Mouse (Mus musculus): Measurements from ENCODE around the gene Copa. TPM values are rescaled to one million over a fixed set of nuclear protein-coding genes. Genes with fewer than 3 reads are reported as not detected.

The Copa gene
- polyA plus RNA-seq, 1 experiment from 2014 or later: 161 TPM

GRCm38 (mm10) chr1:172071556-172071955 lies 10.8 kb upstream of the Copa start:
- no peaks in the 10 kb centered on the region for H3K9me3 ChIP-seq (ENCODE audit: control insufficient read depth, low read length)
- H3K4me3 ChIP-seq (replicated peaks; ENCODE audit: low read length): no peak overlapping the region
- 40% methylated on average over 4 of the region's 4 CpGs for WGBS
- no peak overlapping the region for H3K9ac ChIP-seq
- no peaks in the 10 kb centered on the region for H3K27me3 ChIP-seq (ENCODE audit: control insufficient read depth, insufficient read depth, low read length)
- no peak overlapping the region for H3K27ac ChIP-seq
- H3K36me3 ChIP-seq (replicated peaks; ENCODE audit: control insufficient read depth, insufficient read depth): peaks cover 99% of the 10 kb centered on the region
- ATAC-seq (ENCODE audit: low FRiP score): no peak
- H3K4me1 ChIP-seq (replicated peaks; ENCODE audit: control insufficient read depth, insufficient read depth, low read length): no peaks in the 10 kb centered on the region
- no peak for DNase-seq (ENCODE audit: low spot score)
- no peak overlapping the region for H3K4me2 ChIP-seq (replicated peaks)

DNA sequence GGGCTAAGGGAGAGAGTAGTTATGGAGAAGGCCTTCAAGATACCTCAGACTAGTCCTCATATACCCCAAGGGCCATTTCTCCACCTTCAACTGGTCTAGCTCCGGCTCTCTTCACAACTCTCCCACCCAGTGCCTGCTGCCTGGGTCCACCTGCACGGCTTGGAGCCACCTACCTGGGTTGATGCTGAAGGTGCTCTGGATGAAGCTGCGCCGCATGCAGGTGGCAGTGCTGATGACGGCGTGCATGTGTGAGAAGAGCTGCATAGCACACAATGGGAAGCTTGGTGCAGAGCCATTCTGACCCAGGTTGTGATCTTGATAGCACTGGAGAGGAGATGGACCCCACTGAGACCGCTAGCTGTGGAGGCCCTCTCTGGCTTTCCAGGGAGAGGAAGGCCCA lies 9.7 kb upstream of the Copa start:
- no peak for ATAC-seq (ENCODE audit: low FRiP score)
- Histone ChIP-seq H3K4me1 (replicated peaks; ENCODE audit: control insufficient read depth, insufficient read depth, low read length) (no peaks in the 10 kb centered on the region), H3K9ac (no peak overlapping the region), H3K27ac (no peak overlapping the region), H3K4me3 (replicated peaks; ENCODE audit: low read length) (no peak overlapping the region), H3K9me3 (ENCODE audit: control insufficient read depth, low read length) (no peaks in the 10 kb centered on the region), H3K36me3 (replicated peaks; ENCODE audit: control insufficient read depth, insufficient read depth) (peaks cover 99% of the 10 kb centered on the region), H3K4me2 (replicated peaks) (no peak overlapping the region), H3K27me3 (ENCODE audit: control insufficient read depth, insufficient read depth, low read length) (no peaks in the 10 kb centered on the region)
- WGBS: 97% methylated on average over 7 of the region's 7 CpGs
- no peak for DNase-seq (ENCODE audit: low spot score)

DNA sequence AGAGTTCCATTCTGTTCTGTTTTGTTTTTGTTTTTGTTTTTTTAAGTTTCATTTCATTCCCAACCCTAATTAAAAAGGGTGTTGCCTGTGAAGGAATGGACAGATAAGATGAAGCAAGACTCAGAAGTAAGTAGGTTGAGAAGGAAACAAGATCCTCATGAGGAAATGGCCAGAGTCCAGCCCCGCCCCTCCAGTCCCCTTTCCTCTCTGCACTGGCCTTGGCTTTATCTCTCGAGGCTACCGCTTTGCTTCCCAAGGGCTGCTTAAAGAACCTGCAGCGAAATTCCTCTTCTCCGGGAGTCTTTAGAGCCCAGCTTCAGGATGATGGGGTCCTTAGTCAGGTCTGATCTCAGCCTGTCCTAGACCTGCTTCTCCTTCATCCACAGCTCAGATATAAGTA lies 4.3 kb upstream of the Copa start:
- no peaks in the 10 kb centered on the region for H3K27me3 ChIP-seq (ENCODE audit: control insufficient read depth, insufficient read depth, low read length)
- no peak overlapping the region for H3K9ac ChIP-seq
- H3K36me3 ChIP-seq (replicated peaks; ENCODE audit: control insufficient read depth, insufficient read depth): peaks cover 69% of the 10 kb centered on the region
- peaks cover 8% of the 10 kb centered on the region for H3K4me1 ChIP-seq (replicated peaks; ENCODE audit: control insufficient read depth, insufficient read depth, low read length)
- H3K9me3 ChIP-seq (ENCODE audit: control insufficient read depth, low read length): no peaks in the 10 kb centered on the region
- H3K4me2 ChIP-seq (replicated peaks): no peak overlapping the region
- 80% methylated on average over 5 of the region's 5 CpGs for WGBS
- DNase-seq (ENCODE audit: low spot score) (no peak), ATAC-seq (ENCODE audit: low FRiP score) (no peak)
- H3K27ac ChIP-seq: no peak overlapping the region
- H3K4me3 ChIP-seq (replicated peaks; ENCODE audit: low read length): no peak overlapping the region

DNA sequence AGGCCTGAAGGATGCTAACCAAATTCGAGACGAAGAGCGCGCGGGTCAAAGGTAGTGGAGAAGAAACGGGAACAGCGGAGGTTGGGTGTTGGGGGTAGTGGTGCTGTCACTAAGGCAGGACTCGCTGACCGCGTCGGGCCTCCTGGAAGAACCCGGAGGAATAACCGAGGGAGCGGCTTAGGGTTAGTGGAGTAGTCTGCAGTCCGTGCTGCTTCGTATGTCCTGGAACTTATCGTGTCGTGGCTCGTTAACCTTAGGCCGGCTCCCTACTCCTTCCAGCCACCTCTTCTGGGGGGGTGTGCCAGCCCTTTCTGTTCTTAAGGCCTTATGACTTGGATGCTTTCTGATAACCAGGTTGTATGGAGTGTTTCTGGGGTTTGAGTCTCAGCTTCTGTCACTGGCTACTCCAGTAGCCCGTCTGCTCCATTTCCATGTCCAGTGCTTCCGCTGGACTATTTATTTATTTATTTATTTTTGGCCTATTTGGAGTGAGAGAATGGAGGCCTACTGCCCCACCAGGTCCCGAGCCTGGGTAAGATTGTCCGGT lies 643 bp downstream of the Copa start:
- Histone ChIP-seq H3K4me1 (replicated peaks; ENCODE audit: control insufficient read depth, insufficient read depth, low read length) (peaks cover 22% of the 10 kb centered on the region), H3K9me3 (ENCODE audit: control insufficient read depth, low read length) (no peaks in the 10 kb centered on the region), H3K9ac (peak overlapping the region; percentile 89), H3K27ac (peak overlapping the region; percentile 50; the same call in 1 of the 2 replicates), H3K4me3 (replicated peaks; ENCODE audit: low read length) (peak overlapping the region; percentile 74), H3K27me3 (ENCODE audit: control insufficient read depth, insufficient read depth, low read length) (no peaks in the 10 kb centered on the region), H3K4me2 (replicated peaks) (peak overlapping the region; percentile 79), H3K36me3 (replicated peaks; ENCODE audit: control insufficient read depth, insufficient read depth) (peaks cover 22% of the 10 kb centered on the region)
- WGBS: 3% methylated on average over 22 of the region's 24 CpGs
- DNase-seq (ENCODE audit: low spot score) (no peak), ATAC-seq (ENCODE audit: low FRiP score) (no peak)

DNA sequence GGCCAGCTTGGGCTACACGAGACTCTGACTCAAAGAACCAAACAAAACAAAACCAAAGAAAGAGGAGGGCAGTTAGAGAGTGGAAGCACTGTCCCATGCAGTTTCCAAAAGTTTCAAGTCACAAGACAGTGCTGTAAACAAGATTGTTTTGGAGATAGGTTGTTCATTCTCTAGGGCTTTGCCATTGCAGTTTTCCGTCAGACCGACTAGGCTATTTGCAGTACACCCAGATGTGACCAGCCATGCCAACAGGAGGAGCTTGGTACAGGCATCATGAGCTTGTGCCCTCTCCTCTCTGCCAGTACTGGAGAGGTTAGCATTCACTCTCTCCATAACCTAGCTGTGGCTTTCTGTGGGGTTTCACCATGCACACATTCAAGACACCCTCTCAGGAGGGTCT lies 11.2 kb downstream of the Copa start:
- Histone ChIP-seq H3K4me1 (replicated peaks; ENCODE audit: control insufficient read depth, insufficient read depth, low read length) (no peaks in the 10 kb centered on the region), H3K9ac (no peak overlapping the region), H3K4me3 (replicated peaks; ENCODE audit: low read length) (no peak overlapping the region), H3K9me3 (ENCODE audit: control insufficient read depth, low read length) (no peaks in the 10 kb centered on the region), H3K27me3 (ENCODE audit: control insufficient read depth, insufficient read depth, low read length) (no peaks in the 10 kb centered on the region), H3K4me2 (replicated peaks) (no peak overlapping the region), H3K36me3 (replicated peaks; ENCODE audit: control insufficient read depth, insufficient read depth) (peaks cover 88% of the 10 kb centered on the region), H3K27ac (no peak overlapping the region)
- ATAC-seq (ENCODE audit: low FRiP score): no peak
- 56% methylated on average over 3 of the region's 3 CpGs for WGBS
- DNase-seq (ENCODE audit: low spot score): no peak

DNA sequence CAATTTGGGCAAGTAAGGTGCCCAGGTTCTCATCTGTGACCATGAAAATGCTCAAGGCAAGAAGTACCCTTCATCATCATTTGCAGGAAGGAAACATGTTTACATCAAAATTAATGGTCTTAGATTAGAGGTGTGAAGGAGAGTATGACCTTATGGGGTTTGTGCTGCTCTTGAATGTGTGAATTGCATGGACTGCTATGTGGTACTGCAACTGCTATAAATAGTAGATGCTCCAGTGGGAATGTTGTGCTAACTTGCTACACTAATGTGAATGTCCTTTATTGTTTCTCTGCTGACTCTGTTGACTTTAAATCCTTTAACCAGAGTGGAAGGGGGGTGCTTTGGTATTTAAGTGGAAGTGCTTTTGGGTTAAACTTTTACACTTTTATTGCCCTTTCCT lies 12.0 kb downstream of the Copa start:
- Histone ChIP-seq H3K27ac (no peak overlapping the region), H3K4me2 (replicated peaks) (no peak overlapping the region), H3K4me1 (replicated peaks; ENCODE audit: control insufficient read depth, insufficient read depth, low read length) (no peaks in the 10 kb centered on the region), H3K9me3 (ENCODE audit: control insufficient read depth, low read length) (no peaks in the 10 kb centered on the region), H3K36me3 (replicated peaks; ENCODE audit: control insufficient read depth, insufficient read depth) (peaks cover 85% of the 10 kb centered on the region), H3K4me3 (replicated peaks; ENCODE audit: low read length) (no peak overlapping the region), H3K9ac (no peak overlapping the region), H3K27me3 (ENCODE audit: control insufficient read depth, insufficient read depth, low read length) (no peaks in the 10 kb centered on the region)
- ATAC-seq (ENCODE audit: low FRiP score) (no peak), DNase-seq (ENCODE audit: low spot score) (no peak)

GRCm38 (mm10) chr1:172095202-172095601 lies 12.9 kb downstream of the Copa start:
- DNase-seq (ENCODE audit: low spot score): no peak
- no peak for ATAC-seq (ENCODE audit: low FRiP score)
- Histone ChIP-seq H3K4me3 (replicated peaks; ENCODE audit: low read length) (no peak overlapping the region), H3K4me2 (replicated peaks) (no peak overlapping the region), H3K27ac (0 out of 2 replicates have a peak overlapping the region, but pooled peaks have one; percentile 1), H3K36me3 (replicated peaks; ENCODE audit: control insufficient read depth, insufficient read depth) (peaks cover 85% of the 10 kb centered on the region), H3K9me3 (ENCODE audit: control insufficient read depth, low read length) (no peaks in the 10 kb centered on the region), H3K9ac (no peak overlapping the region; the same call in 1 of the 2 replicates), H3K27me3 (ENCODE audit: control insufficient read depth, insufficient read depth, low read length) (no peaks in the 10 kb centered on the region), H3K4me1 (replicated peaks; ENCODE audit: control insufficient read depth, insufficient read depth, low read length) (no peaks in the 10 kb centered on the region)
- 22% methylated on average over 6 of the region's 6 CpGs for WGBS

DNA sequence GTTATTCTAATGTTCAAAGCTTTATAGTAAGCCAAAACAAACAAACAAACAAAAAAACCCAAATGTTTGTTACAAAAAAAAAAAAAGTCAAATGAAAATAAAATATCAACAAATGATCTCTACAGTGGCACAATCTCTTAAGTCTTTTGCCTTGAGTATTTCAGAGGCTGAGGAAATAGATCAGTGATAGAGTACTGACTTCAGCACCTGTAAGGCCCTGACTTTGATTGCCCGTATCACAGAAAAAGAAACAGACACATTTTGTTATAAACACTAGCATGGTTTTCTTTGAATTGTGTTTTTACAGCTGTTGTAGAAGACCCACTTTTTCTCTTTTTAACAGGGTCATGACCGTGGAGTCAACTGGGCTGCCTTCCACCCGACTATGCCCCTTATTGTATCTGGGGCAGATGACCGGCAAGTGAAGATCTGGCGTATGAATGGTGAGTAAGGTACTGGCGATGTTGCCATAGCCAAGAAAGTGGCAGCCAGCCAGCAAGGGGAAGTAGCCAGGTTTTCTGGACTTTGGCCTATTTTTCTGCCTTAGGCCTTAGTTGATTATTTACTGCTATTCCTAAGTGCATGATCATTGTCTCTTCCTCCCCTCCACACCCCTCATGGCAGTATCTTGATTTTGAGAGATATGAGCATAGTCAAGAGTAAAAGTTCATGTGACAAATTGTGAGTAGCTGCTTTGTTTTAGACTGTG lies 17.1 kb downstream of the Copa start:
- H3K9ac ChIP-seq: no peak overlapping the region
- no peak overlapping the region for H3K27ac ChIP-seq
- H3K4me1 ChIP-seq (replicated peaks; ENCODE audit: control insufficient read depth, insufficient read depth, low read length): no peaks in the 10 kb centered on the region
- DNase-seq (ENCODE audit: low spot score) (no peak), ATAC-seq (ENCODE audit: low FRiP score) (no peak)
- H3K36me3 ChIP-seq (replicated peaks; ENCODE audit: control insufficient read depth, insufficient read depth): peaks cover 87% of the 10 kb centered on the region
- WGBS: 80% methylated on average over 6 of the region's 6 CpGs
- H3K4me2 ChIP-seq (replicated peaks): no peak overlapping the region
- no peak overlapping the region for H3K4me3 ChIP-seq (replicated peaks; ENCODE audit: low read length)
- H3K27me3 ChIP-seq (ENCODE audit: control insufficient read depth, insufficient read depth, low read length): no peaks in the 10 kb centered on the region
- H3K9me3 ChIP-seq (ENCODE audit: control insufficient read depth, low read length): no peaks in the 10 kb centered on the region

- DNase-seq (ENCODE audit: low spot score) (no peak), ATAC-seq (ENCODE audit: low FRiP score) (no peak)
- Histone ChIP-seq H3K27me3 (ENCODE audit: control insufficient read depth, insufficient read depth, low read length) (no peaks in the 10 kb centered on the region), H3K36me3 (replicated peaks; ENCODE audit: control insufficient read depth, insufficient read depth) (peaks cover 95% of the 10 kb centered on the region), H3K27ac (no peak overlapping the region), H3K9ac (no peak overlapping the region), H3K4me1 (replicated peaks; ENCODE audit: control insufficient read depth, insufficient read depth, low read length) (no peaks in the 10 kb centered on the region; the same call in 1 of the 2 replicates), H3K9me3 (ENCODE audit: control insufficient read depth, low read length) (no peaks in the 10 kb centered on the region), H3K4me2 (replicated peaks) (no peak overlapping the region), H3K4me3 (replicated peaks; ENCODE audit: low read length) (no peak overlapping the region)
- 89% methylated on average over 4 of the region's 4 CpGs for WGBS
These were observed 21.3 kb downstream of the Copa start for GRCm38 (mm10) chr1:172103619-172104018.

All from hindbrain, embryonic 14.5 days (tissue).